Mouse (Mus musculus) retina, embryonic 14.5 days (tissue): ENCODE measurements around the gene Olfr338.
"Not testable (repeated sequence)": the region's sequence is repeated elsewhere in the genome, so short reads cannot be mapped to it uniquely, and the experiment has no call there.

Source experiments
- DNase-seq: peaks from one replicate; pipeline ENCODE4 v3.0.0-alpha.2; 2015; ENCODE audit warnings: low spot score

The Olfr338 gene

GRCm38 (mm10) chr2:36373219-36373618, at the start of gene Olfr338:
Gene Olfr338, plus strand, starts transcription at chr2:36373519.
- no peak for DNase-seq

- not testable (repeated sequence) for DNase-seq
These were observed 41.9 kb downstream of the Olfr338 start for GRCm38 (mm10) chr2:36415174-36415573.

- not testable (repeated sequence) for DNase-seq
These were observed 42.3 kb downstream of the Olfr338 start for GRCm38 (mm10) chr2:36415591-36415990.

GRCm38 (mm10) chr2:36418647-36419046, 45.3 kb downstream of the Olfr338 start, which contains the start of gene Olfr339:
Gene Olfr339, plus strand, starts transcription at chr2:36418947.
- no peak for DNase-seq
